Mouse (Mus musculus) CD4-positive, CD25-positive, alpha-beta regulatory T cell, adult 4 months (primary cell): Measurements from ENCODE around the gene Thbs4. TPM values are rescaled to one million over a fixed set of nuclear protein-coding genes. Genes with fewer than 3 reads are reported as not detected.
"Not testable (repeated sequence)": the region's sequence is repeated elsewhere in the genome, so short reads cannot be mapped to it uniquely, and the experiment has no call there.

Experiments used
- ATAC-seq: one replicate; pipeline ENCODE4 v1.8.0; 2017
- polyA plus RNA-seq, 2 experiments: library from polyadenylated mRNA; unstranded; fragments of 100-300 nt; shearing (Covaris generic); gene quantifications; one replicate each; pipeline ENCODE4 v1.2.1; 2017

Thbs4 gene
- not detected for polyA plus RNA-seq

GRCm38 (mm10) chr13:92794462-92795214, at the start of gene Thbs4:
Gene Thbs4 (minus strand): TSS chr13:92794818.
- ATAC-seq: no peak

- no peak for ATAC-seq
These were observed 38.5 kb upstream of the Thbs4 start for GRCm38 (mm10) chr13:92833162-92833561.

GRCm38 (mm10) chr13:92828820-92829219, 34.2 kb upstream of the Thbs4 start:
- no peak for ATAC-seq

GRCm38 (mm10) chr13:92817357-92817756, 22.7 kb upstream of the Thbs4 start:
- ATAC-seq: no peak

GRCm38 (mm10) chr13:92816329-92816728, 21.7 kb upstream of the Thbs4 start:
- ATAC-seq: no peak

- ATAC-seq: not testable (repeated sequence)
These were observed 16.0 kb upstream of the Thbs4 start for GRCm38 (mm10) chr13:92810592-92810991.

GRCm38 (mm10) chr13:92807849-92808248, 13.2 kb upstream of the Thbs4 start:
- no peak for ATAC-seq

- ATAC-seq: no peak
These were observed 12.2 kb upstream of the Thbs4 start for GRCm38 (mm10) chr13:92806785-92807184.

GRCm38 (mm10) chr13:92799306-92799925, 4.8 kb upstream of the Thbs4 start:
- no peak for ATAC-seq

GRCm38 (mm10) chr13:92798830-92799229, 4.2 kb upstream of the Thbs4 start:
- no peak for ATAC-seq

GRCm38 (mm10) chr13:92793636-92794035, 982 bp downstream of the Thbs4 start:
- ATAC-seq: no peak

- ATAC-seq: no peak
These were observed 3.1 kb downstream of the Thbs4 start for GRCm38 (mm10) chr13:92791474-92791873.

GRCm38 (mm10) chr13:92784311-92784710, 10.3 kb downstream of the Thbs4 start:
- ATAC-seq: no peak

GRCm38 (mm10) chr13:92783551-92783950, 11.1 kb downstream of the Thbs4 start:
- no peak for ATAC-seq

GRCm38 (mm10) chr13:92780927-92781326, 13.7 kb downstream of the Thbs4 start:
- ATAC-seq: no peak

- no peak for ATAC-seq
These were observed 14.5 kb downstream of the Thbs4 start for GRCm38 (mm10) chr13:92780076-92780475.

- ATAC-seq: no peak
These were observed 16.0 kb downstream of the Thbs4 start for GRCm38 (mm10) chr13:92778642-92779041.

GRCm38 (mm10) chr13:92775916-92776315, 18.7 kb downstream of the Thbs4 start:
- no peak for ATAC-seq

GRCm38 (mm10) chr13:92774887-92775286, 19.7 kb downstream of the Thbs4 start:
- ATAC-seq: no peak

GRCm38 (mm10) chr13:92772500-92772899, 22.1 kb downstream of the Thbs4 start:
- ATAC-seq: no peak

GRCm38 (mm10) chr13:92771566-92771965, 23.1 kb downstream of the Thbs4 start:
- no peak for ATAC-seq

GRCm38 (mm10) chr13:92765454-92766242, 29.0 kb downstream of the Thbs4 start:
- ATAC-seq: no peak

- no peak for ATAC-seq
These were observed 32.3 kb downstream of the Thbs4 start for GRCm38 (mm10) chr13:92762322-92762721.
